Mouse (Mus musculus) liver, embryonic 13.5 days (tissue): ENCODE results near the gene Lifr. TPM values are rescaled to one million over a fixed set of nuclear protein-coding genes. Genes with fewer than 3 reads are reported as not detected.

ENCODE experiments used
- ATAC-seq: fragments of 200-750 bp; cut with Nextera tagmentation; 2 replicates; pipeline ENCODE4 v1.8.0; 2017; ENCODE audit warnings: low read depth, mild to moderate bottlenecking, moderate number of reproducible peaks, moderate library complexity
- DNase-seq: peaks from one replicate; pipeline ENCODE4 v3.0.0; 2022
- H3K27ac ChIP-seq: fragments of 300-500 bp; sonication (generic); 2 replicates; pipeline ENCODE4 v1.5.1; 2015; ENCODE audit warnings: moderate library complexity, mild to moderate bottlenecking, inconsistent platforms
- H3K27me3 ChIP-seq: fragments of 300-500 bp; sonication (generic); 2 replicates; pipeline ENCODE4 v1.6.1; 2015; ENCODE audit warnings: mild to moderate bottlenecking, inconsistent platforms
- H3K36me3 ChIP-seq: fragments of 300-500 bp; sonication (generic); 2 replicates; pipeline ENCODE4 v1.6.1; 2015; ENCODE audit warnings: mild to moderate bottlenecking, inconsistent platforms
- H3K4me1 ChIP-seq: fragments of 300-500 bp; sonication (generic); replicated peaks from 2 replicates; pipeline ENCODE4 v1.6.1; 2015; ENCODE audit warnings: inconsistent platforms
- H3K4me2 ChIP-seq: fragments of 300-500 bp; sonication (generic); 2 replicates; pipeline ENCODE4 v1.6.1; 2015; ENCODE audit warnings: inconsistent platforms, mild to moderate bottlenecking, moderate library complexity
- H3K4me3 ChIP-seq: fragments of 300-500 bp; sonication (generic); replicated peaks from 2 replicates; pipeline ENCODE4 v1.5.1; 2015; ENCODE audit warnings: mild to moderate bottlenecking, inconsistent platforms
- H3K9ac ChIP-seq: fragments of 300-500 bp; sonication (generic); 2 replicates; pipeline ENCODE4 v1.6.1; 2015; ENCODE audit warnings: mild to moderate bottlenecking, inconsistent platforms
- H3K9me3 ChIP-seq: fragments of 300-500 bp; sonication (generic); replicated peaks from 2 replicates; pipeline ENCODE4 v1.6.1; 2016; ENCODE audit warnings: inconsistent platforms
- WGBS: fragments of 180-500 bp; shearing (Covaris S2); methylation state at CpG from one replicate; pipeline ENCODE4 v1.1.7; 2015; ENCODE audit not compliant: insufficient replicate concordance; 5-methylcytosine and 5-hydroxymethylcytosine counted together
- polyA plus RNA-seq: library from polyadenylated mRNA; unstranded; fragments of >200 nt; fragmentation: Nextera tagmentation; extraction: Ambion mirVana; gene quantifications from 2 replicates; pipeline ENCODE4 v1.2.1, GENCODE M21; 2015

The Lifr gene
- polyA plus RNA-seq, 1 experiment from 2014 or later, result 20.5 TPM

- ATAC-seq, result no peak
- H3K4me3 ChIP-seq, result no peak overlapping the region
- no peak overlapping the region for H3K4me2 ChIP-seq
- H3K27ac ChIP-seq, result no peak overlapping the region
- 36% methylated on average over 5 of the region's 5 CpGs for WGBS
- peaks cover 17% of the 10 kb centered on the region; the same call in 1 of the 2 replicates for H3K27me3 ChIP-seq
- H3K9ac ChIP-seq, result no peak overlapping the region
- H3K36me3 ChIP-seq, result no peaks in the 10 kb centered on the region
- H3K4me1 ChIP-seq, result 0 out of 2 replicates have a peak, but pooled peaks cover 3% of the 10 kb centered on the region
- no peak for DNase-seq
- H3K9me3 ChIP-seq, result no peaks in the 10 kb centered on the region
These were observed 115.7 kb downstream of the Lifr start for GRCm38 (mm10) chr15:7206110-7206509.

GRCm38 (mm10) chr15:7207292-7207691 is 116.9 kb downstream of the Lifr start:
- ATAC-seq (no peak), DNase-seq (no peak)
- Histone ChIP-seq H3K4me1 (0 out of 2 replicates have a peak, but pooled peaks cover under 1% of the 10 kb centered on the region), H3K9me3 (no peaks in the 10 kb centered on the region), H3K27me3 (peaks cover 23% of the 10 kb centered on the region; the same call in 1 of the 2 replicates), H3K4me2 (no peak overlapping the region), H3K36me3 (no peaks in the 10 kb centered on the region), H3K9ac (no peak overlapping the region), H3K4me3 (no peak overlapping the region), H3K27ac (no peak overlapping the region)
- WGBS, result 68% methylated on average over 7 of the region's 7 CpGs

DNA sequence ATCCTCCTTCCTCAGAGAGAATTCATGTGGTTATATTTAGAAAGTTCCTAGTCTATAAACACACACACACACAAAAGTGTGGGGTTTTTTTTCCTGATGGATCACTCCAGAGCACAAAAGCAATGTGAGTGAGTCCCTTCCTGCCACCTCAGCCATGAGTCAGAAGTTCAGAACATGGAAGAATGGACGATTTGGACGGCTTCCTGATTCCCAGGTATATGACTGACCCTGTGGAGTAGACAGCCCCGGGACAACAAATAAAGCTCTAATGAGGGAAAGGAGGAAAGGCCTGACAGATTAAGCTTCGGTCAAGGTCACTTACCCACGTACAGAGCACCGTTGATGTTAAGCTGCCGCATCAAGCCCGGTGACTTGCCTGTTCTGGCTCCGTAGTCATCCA is 117.8 kb downstream of the Lifr start:
- ATAC-seq (no peak), DNase-seq (no peak)
- WGBS, result 62% methylated on average over 9 of the region's 9 CpGs
- Histone ChIP-seq H3K4me1 (no peaks in the 10 kb centered on the region), H3K27ac (no peak overlapping the region), H3K4me2 (no peak overlapping the region), H3K36me3 (no peaks in the 10 kb centered on the region), H3K27me3 (peaks cover 23% of the 10 kb centered on the region), H3K4me3 (no peak overlapping the region), H3K9ac (no peak overlapping the region), H3K9me3 (no peaks in the 10 kb centered on the region)

DNA sequence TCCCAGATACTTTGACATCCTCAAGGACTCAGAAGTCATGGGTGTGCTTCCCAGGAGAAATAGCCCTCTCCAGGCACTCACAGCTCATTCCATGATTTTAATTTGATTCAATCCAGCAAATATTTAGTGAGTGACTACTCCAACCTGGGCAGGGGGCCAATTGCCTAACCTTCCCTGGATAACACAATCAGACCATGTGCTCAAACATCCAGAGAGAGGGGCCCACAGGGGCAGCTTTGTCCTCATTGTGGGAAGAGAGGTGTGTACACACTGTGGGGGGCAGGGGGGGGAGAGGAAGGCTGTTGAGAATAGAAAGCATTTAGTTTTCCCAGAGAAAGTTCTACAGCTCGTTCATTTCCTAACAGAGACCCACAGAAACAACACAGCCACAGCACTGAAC is 123.3 kb downstream of the Lifr start:
- WGBS, result 36% methylated on average over 1 of the region's 1 CpGs
- Histone ChIP-seq H3K4me3 (no peak overlapping the region), H3K4me1 (no peaks in the 10 kb centered on the region), H3K27me3 (peaks cover 29% of the 10 kb centered on the region), H3K4me2 (no peak overlapping the region), H3K9me3 (no peaks in the 10 kb centered on the region), H3K36me3 (no peaks in the 10 kb centered on the region), H3K9ac (no peak overlapping the region), H3K27ac (no peak overlapping the region)
- no peak for DNase-seq
- no peak for ATAC-seq

GRCm38 (mm10) chr15:7215845-7216244 is 125.4 kb downstream of the Lifr start:
- WGBS, result 74% methylated on average over 3 of the region's 3 CpGs
- Histone ChIP-seq H3K4me3 (no peak overlapping the region), H3K4me2 (no peak overlapping the region), H3K27ac (no peak overlapping the region), H3K4me1 (no peaks in the 10 kb centered on the region), H3K36me3 (no peaks in the 10 kb centered on the region), H3K27me3 (peaks cover 46% of the 10 kb centered on the region), H3K9ac (no peak overlapping the region), H3K9me3 (no peaks in the 10 kb centered on the region)
- no peak for ATAC-seq
- no peak for DNase-seq

DNA sequence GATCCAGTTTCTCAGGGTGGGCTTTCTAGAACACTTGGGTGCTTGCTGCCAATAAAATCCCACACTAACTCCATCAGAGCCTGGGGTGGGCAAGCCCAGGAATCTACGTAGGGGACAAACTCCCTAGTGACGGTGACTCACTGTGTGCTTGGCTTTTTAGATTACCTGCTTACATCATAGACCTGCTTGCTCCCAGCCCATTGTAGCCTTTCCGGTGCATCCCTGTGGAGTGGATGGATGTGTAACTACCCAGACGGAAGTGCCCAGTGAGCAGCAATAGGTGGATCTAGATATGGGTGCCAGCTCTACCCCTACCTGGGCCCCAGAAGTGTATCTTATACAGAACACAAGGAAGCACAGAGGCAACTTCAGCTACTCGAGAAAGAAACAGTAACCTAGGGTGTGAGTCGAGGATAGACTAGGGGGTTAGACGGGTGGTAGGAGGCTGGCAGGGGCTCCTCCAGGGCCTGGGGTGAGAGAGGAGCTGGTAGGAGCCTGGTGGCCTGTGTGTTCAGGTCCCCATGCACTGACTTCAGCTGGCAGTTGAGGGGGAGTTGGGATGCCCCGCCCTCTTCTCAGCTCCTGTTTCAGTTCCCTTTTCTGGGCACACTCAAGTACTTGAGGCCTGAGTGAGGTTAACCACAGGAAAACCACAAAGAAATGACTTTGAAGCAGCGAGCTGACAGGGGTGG is 126.3 kb downstream of the Lifr start:
- H3K27me3 ChIP-seq, result peaks cover 53% of the 10 kb centered on the region
- WGBS, result 32% methylated on average over 9 of the region's 9 CpGs
- DNase-seq (peak; percentile 1), ATAC-seq (no peak)
- no peaks in the 10 kb centered on the region for H3K9me3 ChIP-seq
- no peaks in the 10 kb centered on the region for H3K4me1 ChIP-seq
- no peak overlapping the region for H3K4me2 ChIP-seq
- no peak overlapping the region for H3K4me3 ChIP-seq
- no peaks in the 10 kb centered on the region for H3K36me3 ChIP-seq
- no peak overlapping the region for H3K27ac ChIP-seq
- H3K9ac ChIP-seq, result no peak overlapping the region

GRCm38 (mm10) chr15:7217273-7217598 is 126.8 kb downstream of the Lifr start:
- 35% methylated on average over 6 of the region's 6 CpGs for WGBS
- H3K27ac ChIP-seq, result no peak overlapping the region
- no peak for ATAC-seq
- H3K9me3 ChIP-seq, result no peaks in the 10 kb centered on the region
- H3K4me2 ChIP-seq, result no peak overlapping the region
- H3K4me1 ChIP-seq, result no peaks in the 10 kb centered on the region
- no peaks in the 10 kb centered on the region for H3K36me3 ChIP-seq
- H3K27me3 ChIP-seq, result peaks cover 52% of the 10 kb centered on the region
- no peak for DNase-seq
- H3K9ac ChIP-seq, result no peak overlapping the region
- H3K4me3 ChIP-seq, result no peak overlapping the region

GRCm38 (mm10) chr15:7222809-7223208 is 132.4 kb downstream of the Lifr start:
- DNase-seq (no peak), ATAC-seq (no peak)
- H3K27ac ChIP-seq, result no peak overlapping the region
- no peak overlapping the region for H3K4me3 ChIP-seq
- H3K27me3 ChIP-seq, result peaks cover 54% of the 10 kb centered on the region
- no peak overlapping the region for H3K4me2 ChIP-seq
- no peaks in the 10 kb centered on the region for H3K36me3 ChIP-seq
- no peak overlapping the region for H3K9ac ChIP-seq
- H3K9me3 ChIP-seq, result no peaks in the 10 kb centered on the region
- H3K4me1 ChIP-seq, result no peaks in the 10 kb centered on the region
- 34% methylated on average over 11 of the region's 11 CpGs for WGBS

DNA sequence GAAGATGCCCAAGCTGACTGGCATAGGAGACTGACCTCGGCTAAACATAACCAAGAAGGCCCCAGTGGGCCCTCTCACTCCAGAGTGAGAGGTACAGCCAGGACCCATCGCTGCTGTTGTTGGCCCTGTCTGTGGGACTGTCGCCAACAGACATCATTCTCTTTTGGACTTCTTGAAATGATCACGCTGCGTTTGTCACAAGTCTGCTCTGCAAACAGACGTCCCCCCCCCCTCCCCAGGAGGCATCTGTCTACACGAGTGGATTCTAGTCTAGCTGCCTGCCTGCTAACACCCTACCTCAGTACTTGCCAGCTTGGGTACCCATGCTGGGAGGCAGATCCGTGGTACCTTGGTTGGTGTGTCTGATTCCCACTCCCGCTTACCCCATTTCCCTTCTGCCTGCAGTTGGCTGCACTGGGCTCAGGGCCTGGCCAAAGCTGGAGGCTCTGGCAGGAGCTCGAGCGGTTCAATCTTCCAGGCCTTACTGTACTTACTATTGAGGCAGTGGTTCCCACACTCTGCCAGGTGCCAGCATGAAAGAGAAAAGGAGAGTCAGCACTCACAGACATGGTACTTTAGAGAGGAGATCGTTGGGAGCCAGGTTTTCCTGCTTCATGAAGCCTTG is 133.8 kb downstream of the Lifr start:
- H3K4me3 ChIP-seq, result no peak overlapping the region
- peaks cover 53% of the 10 kb centered on the region for H3K27me3 ChIP-seq
- no peak for DNase-seq

DNA sequence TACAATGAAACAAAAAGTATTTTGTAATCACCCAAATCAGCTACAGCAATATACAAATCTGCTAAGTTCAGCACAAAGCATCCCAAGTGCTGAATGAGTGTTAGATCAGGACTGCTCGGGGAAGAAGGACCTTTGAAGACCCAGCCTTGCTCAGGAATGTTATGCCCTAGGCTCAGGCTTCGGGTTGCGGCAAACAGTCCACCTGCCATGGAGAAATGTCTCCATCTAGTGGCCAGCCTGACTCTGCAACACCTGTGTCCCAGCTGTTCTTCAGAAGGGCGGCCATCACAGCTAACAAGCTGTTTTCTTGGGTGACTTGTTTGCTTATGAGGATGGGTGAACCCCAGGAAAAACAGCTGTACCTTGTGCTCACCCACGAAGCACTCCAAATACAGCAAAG is 135.8 kb downstream of the Lifr start:
- DNase-seq (peak; percentile 15), ATAC-seq (no peak)
- H3K4me3 ChIP-seq, result no peak overlapping the region
- no peak overlapping the region for H3K4me2 ChIP-seq
- H3K36me3 ChIP-seq, result no peaks in the 10 kb centered on the region
- no peaks in the 10 kb centered on the region for H3K9me3 ChIP-seq
- H3K9ac ChIP-seq, result no peak overlapping the region
- peaks cover 35% of the 10 kb centered on the region for H3K27me3 ChIP-seq
- H3K4me1 ChIP-seq, result no peaks in the 10 kb centered on the region
- H3K27ac ChIP-seq, result no peak overlapping the region
- 3% methylated on average over 5 of the region's 5 CpGs for WGBS

More for the DNA sequence above, 133.8 kb downstream of the Lifr start:
- Histone ChIP-seq H3K9me3 (no peaks in the 10 kb centered on the region), H3K36me3 (no peaks in the 10 kb centered on the region), H3K4me1 (no peaks in the 10 kb centered on the region), H3K4me2 (no peak overlapping the region), H3K9ac (no peak overlapping the region), H3K27ac (no peak overlapping the region)
- 58% methylated on average over 12 of the region's 12 CpGs for WGBS
- ATAC-seq, result no peak

DNA sequence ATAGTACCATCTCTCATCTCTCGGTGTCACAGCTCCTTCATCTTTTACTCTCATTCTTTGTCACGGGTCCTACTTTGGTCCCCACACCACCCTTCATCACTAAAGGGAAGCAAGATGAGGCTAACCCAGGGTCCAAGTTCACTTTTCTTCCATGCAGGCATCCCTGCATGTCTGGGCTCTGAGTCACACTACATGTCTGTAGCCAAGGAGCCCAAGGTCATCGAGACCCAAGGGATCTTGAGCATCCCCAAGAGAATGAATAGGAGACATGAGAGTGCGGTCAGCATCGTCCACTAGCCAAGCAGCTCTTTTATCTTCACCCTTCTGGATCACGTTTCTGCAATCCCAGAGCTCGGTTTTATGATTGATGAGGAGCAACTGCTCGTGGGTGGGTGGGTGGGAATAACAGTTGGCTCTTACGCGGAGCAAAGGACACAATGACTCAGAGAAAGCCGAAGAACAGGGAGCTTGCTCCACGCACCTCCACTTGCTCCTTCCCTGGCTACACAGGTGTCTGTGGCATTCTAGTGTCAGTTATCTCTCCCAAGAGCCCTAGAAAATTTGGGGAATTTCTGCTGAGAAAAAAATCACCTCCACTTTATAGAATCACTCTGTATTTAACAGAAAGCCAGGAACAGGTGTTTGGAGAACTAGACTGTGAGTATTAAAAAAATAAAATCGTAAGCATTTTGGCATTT is 143.1 kb downstream of the Lifr start:
- H3K27ac ChIP-seq, result no peak overlapping the region

More for the DNA sequence above, 143.1 kb downstream of the Lifr start:
- H3K9me3 ChIP-seq, result no peaks in the 10 kb centered on the region
- H3K4me2 ChIP-seq, result no peak overlapping the region
- peaks cover 16% of the 10 kb centered on the region for H3K27me3 ChIP-seq
- H3K36me3 ChIP-seq, result no peaks in the 10 kb centered on the region
- no peak overlapping the region for H3K4me3 ChIP-seq
- no peak for ATAC-seq
- WGBS, result 72% methylated on average over 13 of the region's 13 CpGs
- H3K9ac ChIP-seq, result no peak overlapping the region
- no peaks in the 10 kb centered on the region for H3K4me1 ChIP-seq
- DNase-seq, result no peak
